In genomic region chr12:99123611-99124495, GRCm38 (mm10) we compare ENCODE assay signal across 9 mouse cellular contexts.
DNase-seq lines count a peak whose midpoint lies in the region; ATAC-seq and TF ChIP-seq lines count a peak whose summit lies in the region.
"Had no signal": no experiment of that assay in that cellular context is flagged by ENCODE, and none has a peak within 500 bp of the region (broad histone marks: within the 10 kb centered on the region; RNA-seq: fewer than 3 reads in every experiment).

No protein-coding gene starts in this region.

- no peak overlapping the region for H3K27ac ChIP-seq in embryonic facial prominence, embryonic 14.5 days (replicated peaks; ENCODE audit: low read depth, low read length)
- H3K27ac ChIP-seq in embryonic facial prominence, embryonic 10.5 days (replicated peaks), result no peak overlapping the region
- H3K27ac ChIP-seq in layer of hippocampus, adult 2 months, result no peak overlapping the region
- H3K27ac ChIP-seq in hindbrain, embryonic 11.5 days (ENCODE audit: low read depth, low read length), result no peak overlapping the region
- H3K27ac ChIP-seq: midbrain, embryonic 12.5 days had no signal

- H3K36me3 ChIP-seq in embryonic facial prominence, embryonic 14.5 days (ENCODE audit: control insufficient read depth, insufficient read depth, low read length), result no peaks in the 10 kb centered on the region
- H3K36me3 ChIP-seq in embryonic facial prominence, embryonic 10.5 days (replicated peaks), result no peaks in the 10 kb centered on the region
- H3K36me3 ChIP-seq in hindbrain, embryonic 11.5 days (ENCODE audit: control insufficient read depth, insufficient read depth, low read length), result no peaks in the 10 kb centered on the region
- H3K36me3 ChIP-seq: midbrain, embryonic 12.5 days had no signal

- peak; percentile 43 for DNase-seq in embryonic facial prominence, embryonic 14.5 days (ENCODE audit: low spot score)
- DNase-seq in embryonic facial prominence, embryonic 10.5 days (ENCODE audit: low spot score), result no peak
- DNase-seq in urinary bladder, adult 2 months (ENCODE audit: low spot score), result peak; percentile 10
- no peak for DNase-seq in urinary bladder, postnatal 4 days (ENCODE audit: low spot score in 2 of 2)
- peak; percentile 59 to 85 for DNase-seq in layer of hippocampus, adult 2 months (ENCODE audit: low spot score in 2 of 2)
- peak; percentile 5 for DNase-seq in skeletal muscle tissue, adult 2 months (ENCODE audit: low read depth, low spot score)
- no peak for DNase-seq in MN1 (ENCODE audit: low spot score)
- DNase-seq in hindbrain, embryonic 11.5 days (ENCODE audit: low spot score), result no peak

- 0 out of 2 replicates have a peak, but pooled peaks cover 1% of the 10 kb centered on the region for H3K9me3 ChIP-seq in embryonic facial prominence, embryonic 14.5 days (ENCODE audit: control insufficient read depth, low read length)
- no peaks in the 10 kb centered on the region for H3K9me3 ChIP-seq in embryonic facial prominence, embryonic 10.5 days
- H3K9me3 ChIP-seq in hindbrain, embryonic 11.5 days (ENCODE audit: control insufficient read depth, low read length), result no peaks in the 10 kb centered on the region
- H3K9me3 ChIP-seq: midbrain, embryonic 12.5 days had no signal

- 0 out of 2 replicates have a peak overlapping the region, but pooled peaks have one; percentile 10 for H3K4me2 ChIP-seq in embryonic facial prominence, embryonic 14.5 days (ENCODE audit: low read depth, low read length)
- no peak overlapping the region for H3K4me2 ChIP-seq in hindbrain, embryonic 11.5 days (replicated peaks; ENCODE audit: low read depth, low read length)
- H3K4me2 ChIP-seq: midbrain, embryonic 12.5 days had no signal

- ATAC-seq in embryonic facial prominence, embryonic 14.5 days (ENCODE audit: low read depth), result peak; percentile 30; the same call in 1 of the 2 replicates
- ATAC-seq in hindbrain, embryonic 11.5 days (ENCODE audit: low FRiP score), result no peak

- no peaks in the 10 kb centered on the region; the same call in none of the 2 replicates for H3K4me1 ChIP-seq in embryonic facial prominence, embryonic 14.5 days (ENCODE audit: control insufficient read depth, insufficient read depth, low read length)
- H3K4me1 ChIP-seq in embryonic facial prominence, embryonic 10.5 days, result no peaks in the 10 kb centered on the region
- H3K4me1 ChIP-seq in hindbrain, embryonic 11.5 days (replicated peaks; ENCODE audit: control insufficient read depth, insufficient read depth, low read length), result no peaks in the 10 kb centered on the region
- H3K4me1 ChIP-seq: midbrain, embryonic 12.5 days had no signal

- 58% methylated on average over 15 of the region's 15 CpGs for WGBS in embryonic facial prominence, embryonic 14.5 days
- WGBS in embryonic facial prominence, embryonic 10.5 days, result 81% methylated on average over 15 of the region's 15 CpGs
- 81% methylated on average over 15 of the region's 15 CpGs for WGBS in hindbrain, embryonic 11.5 days

- H3K27me3 ChIP-seq in embryonic facial prominence, embryonic 14.5 days (replicated peaks; ENCODE audit: control insufficient read depth, insufficient read depth, low read length), result no peaks in the 10 kb centered on the region
- no peaks in the 10 kb centered on the region; the same call in 1 of the 2 replicates for H3K27me3 ChIP-seq in embryonic facial prominence, embryonic 10.5 days (replicated peaks; ENCODE audit: low read depth, poor library complexity, severe bottlenecking)
- no peaks in the 10 kb centered on the region for H3K27me3 ChIP-seq in hindbrain, embryonic 11.5 days (ENCODE audit: control insufficient read depth, insufficient read depth, low read length)
- H3K27me3 ChIP-seq: midbrain, embryonic 12.5 days had no signal

- H3K9ac ChIP-seq in embryonic facial prominence, embryonic 14.5 days (ENCODE audit: low read depth, low read length), result no peak overlapping the region
- no peak overlapping the region for H3K9ac ChIP-seq in hindbrain, embryonic 11.5 days (ENCODE audit: low read depth, low read length)
- H3K9ac ChIP-seq: midbrain, embryonic 12.5 days had no signal

- H3K4me3 ChIP-seq in embryonic facial prominence, embryonic 14.5 days (ENCODE audit: low read depth, low read length), result no peak overlapping the region
- H3K4me3 ChIP-seq in embryonic facial prominence, embryonic 10.5 days, result no peak overlapping the region
- H3K4me3 ChIP-seq in layer of hippocampus, adult 2 months, result no peak overlapping the region
- H3K4me3 ChIP-seq in hindbrain, embryonic 11.5 days (ENCODE audit: low read depth, low read length), result no peak overlapping the region
- H3K4me3 ChIP-seq: midbrain, embryonic 12.5 days had no signal

- 0 out of 2 replicates have a peak, but pooled peaks have one; percentile 5 for TF ChIP-seq CTCF in layer of hippocampus, adult 2 months (conservative IDR thresholded peaks at IDR 0.05)

Comparison
In these comparisons a context has a peak if more than half of its experiments do, and no peak if none do; other contexts are left out.
1. DNase-seq: peak in embryonic facial prominence, embryonic 14.5 days (single experiment), urinary bladder, adult 2 months (single experiment), layer of hippocampus, adult 2 months (2 of 2) and skeletal muscle tissue, adult 2 months (single experiment); none in embryonic facial prominence, embryonic 10.5 days (single experiment), urinary bladder, postnatal 4 days (0 of 2), MN1 (single experiment) and hindbrain, embryonic 11.5 days (single experiment).